Mouse (Mus musculus) heart, postnatal 0 days (tissue): ENCODE measurements around the gene Gprc5b. TPM values are rescaled to one million over a fixed set of nuclear protein-coding genes. Genes with fewer than 3 reads are reported as not detected.

Experiments
- ATAC-seq: fragments of 200-750 bp; cut with Nextera tagmentation; 2 replicates; pipeline ENCODE4 v1.8.0; 2017; ENCODE audit warnings: low read depth, moderate number of reproducible peaks, moderate library complexity; ENCODE audit not compliant: insufficient read depth
- DNase-seq: peaks from one replicate; pipeline ENCODE4 v3.0.0-alpha.2; 2016; ENCODE audit warnings: low spot score
- H3K27ac ChIP-seq: fragments of 300-500 bp; sonication (generic); 2 replicates; pipeline ENCODE4 v1.5.1; 2014; ENCODE audit warnings: low read depth, mild to moderate bottlenecking
- H3K27me3 ChIP-seq: fragments of 300-500 bp; sonication (generic); 2 replicates; pipeline ENCODE4 v1.6.1; 2014; ENCODE audit warnings: low read length, mixed read lengths; ENCODE audit not compliant: control insufficient read depth, insufficient read depth
- H3K36me3 ChIP-seq: fragments of 300-500 bp; sonication (generic); replicated peaks from 2 replicates; pipeline ENCODE4 v1.6.1; 2014; ENCODE audit warnings: low read length, mixed read lengths; ENCODE audit not compliant: control insufficient read depth, insufficient read depth
- H3K4me1 ChIP-seq: fragments of 300-500 bp; sonication (generic); 2 replicates; pipeline ENCODE4 v1.6.1; 2014; ENCODE audit warnings: antibody characterized with exemption; ENCODE audit not compliant: control insufficient read depth, insufficient read depth
- H3K4me2 ChIP-seq: fragments of 300-500 bp; sonication (generic); 2 replicates; pipeline ENCODE4 v1.6.1; 2014; ENCODE audit warnings: low read depth, mild to moderate bottlenecking, low read length, moderate library complexity
- H3K4me3 ChIP-seq: fragments of 300-500 bp; sonication (generic); 2 replicates; pipeline ENCODE4 v1.5.1; 2014; ENCODE audit warnings: low read depth, low read length
- H3K9ac ChIP-seq: fragments of 300-500 bp; sonication (generic); replicated peaks from 2 replicates; pipeline ENCODE4 v1.6.1; 2014; ENCODE audit warnings: low read depth, low read length, mixed read lengths
- H3K9me3 ChIP-seq: fragments of 300-500 bp; sonication (generic); replicated peaks from 2 replicates; pipeline ENCODE4 v1.6.1; 2016; ENCODE audit warnings: low read length; ENCODE audit not compliant: control insufficient read depth
- CTCF ChIP-seq: IDR thresholded peaks from 2 replicates; pipeline ENCODE4 v1.5.1; 2016; ENCODE audit warnings: antibody characterized with exemption, control low read depth, low read depth
- EP300 ChIP-seq: IDR thresholded peaks from 2 replicates; pipeline ENCODE4 v1.6.1; 2016; ENCODE audit warnings: antibody characterized with exemption, low read depth
- WGBS: fragments of 180-500 bp; shearing (Covaris S2); extraction: QIAGEN DNeasy Blood & Tissue Kit; methylation state at CpG from one replicate; pipeline ENCODE4 v1.1.7; 2014; 5-methylcytosine and 5-hydroxymethylcytosine counted together
- polyA plus RNA-seq: library from polyadenylated mRNA; unstranded; fragments of >200 nt; fragmentation: Nextera tagmentation; extraction: Ambion mirVana; gene quantifications from 2 replicates; pipeline ENCODE4 v1.2.1, GENCODE M21; 2015
- total RNA-seq: library from RNA; depleted of rRNA; stranded (reverse); fragments of >200 nt; gene quantifications from 2 replicates; pipeline ENCODE4 v1.2.3, GENCODE M21; 2014; ENCODE audit warnings: low replicate concordance

The Gprc5b gene
- total and polyA plus RNA-seq, 2 experiments from 2014 or later, result 3.9 to 39.7 TPM

DNA sequence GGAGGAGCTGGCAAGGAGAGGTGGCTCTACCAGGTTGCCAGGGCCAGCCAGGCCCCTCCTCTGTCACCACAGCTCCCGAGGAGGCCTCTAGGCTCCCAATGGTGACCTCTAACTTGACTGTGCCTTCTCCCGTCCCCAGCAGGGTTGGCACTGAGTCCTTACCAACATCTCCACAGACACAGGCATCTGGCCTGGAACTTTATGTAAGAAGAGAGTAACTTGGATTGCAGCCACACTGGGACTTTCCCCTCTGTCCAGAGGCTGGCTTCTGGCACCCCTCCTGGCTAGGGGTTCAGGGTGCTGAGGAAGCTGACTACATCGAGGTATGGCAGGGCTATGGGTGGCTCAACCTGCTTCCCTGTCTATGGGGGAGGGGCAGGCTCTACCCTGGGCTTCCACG lies 13.7 kb downstream of the Gprc5b start:
- Histone ChIP-seq H3K36me3 (peaks cover 20% of the 10 kb centered on the region), H3K9ac (no peak overlapping the region), H3K4me1 (peaks cover 17% of the 10 kb centered on the region), H3K4me2 (no peak overlapping the region), H3K27ac (peak overlapping the region; percentile 44; the same call in 1 of the 2 replicates), H3K27me3 (no peaks in the 10 kb centered on the region), H3K9me3 (no peaks in the 10 kb centered on the region), H3K4me3 (no peak overlapping the region)
- DNase-seq, result peak; percentile 51
- ATAC-seq, result peak; percentile 46
- WGBS, result 37% methylated on average over 4 of the region's 4 CpGs
- TF ChIP-seq CTCF (no peak), EP300 (no peak)

DNA sequence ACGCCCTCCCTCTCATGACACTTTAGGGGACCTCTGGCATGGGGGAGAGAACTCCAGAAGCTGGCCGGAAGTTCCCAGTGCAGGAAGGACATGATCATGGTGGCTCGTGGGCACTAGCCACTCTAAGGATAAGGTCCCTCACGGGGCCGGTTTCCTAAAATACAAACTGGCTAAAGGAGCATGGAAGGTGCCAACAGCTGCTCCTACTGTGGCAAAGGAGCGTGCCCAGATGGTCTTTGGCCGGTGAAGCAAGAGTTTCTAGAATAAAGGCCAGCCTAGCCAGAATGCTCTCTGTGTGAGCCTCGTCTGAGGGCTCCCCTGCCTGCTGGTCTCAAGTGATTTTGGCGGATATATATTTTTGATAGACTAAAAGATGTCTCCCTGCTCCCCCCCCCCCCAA lies 15.3 kb downstream of the Gprc5b start:
- no peak for TF ChIP-seq EP300
- TF ChIP-seq CTCF, result no peak
- H3K4me3 ChIP-seq, result no peak overlapping the region
- H3K27me3 ChIP-seq, result no peaks in the 10 kb centered on the region
- H3K4me1 ChIP-seq, result peaks cover 23% of the 10 kb centered on the region
- no peaks in the 10 kb centered on the region for H3K9me3 ChIP-seq
- H3K9ac ChIP-seq, result no peak overlapping the region
- ATAC-seq, result no peak
- H3K27ac ChIP-seq, result no peak overlapping the region
- no peak for DNase-seq
- H3K4me2 ChIP-seq, result no peak overlapping the region
- peaks cover 23% of the 10 kb centered on the region for H3K36me3 ChIP-seq
- WGBS, result 80% methylated on average over 9 of the region's 9 CpGs

DNA sequence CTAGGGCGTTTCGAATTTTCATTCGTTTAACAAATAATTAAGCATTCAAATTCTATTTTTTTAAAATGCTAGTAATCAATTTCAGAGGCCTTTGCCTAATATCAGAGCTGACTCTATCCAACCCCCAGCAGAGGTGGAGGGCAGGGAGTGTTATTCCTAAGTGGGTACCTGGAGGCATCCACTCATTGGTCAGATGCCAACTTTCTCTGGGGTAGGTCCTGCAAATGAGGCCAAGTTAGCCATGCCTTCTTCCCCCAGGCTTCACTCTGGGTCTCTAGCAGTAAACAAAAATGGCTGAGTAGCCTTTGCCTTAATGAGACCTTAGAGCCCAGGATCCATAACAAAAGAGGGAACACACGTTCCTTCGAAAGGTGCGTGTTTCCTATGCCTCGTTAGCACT lies 15.9 kb downstream of the Gprc5b start:
- Histone ChIP-seq H3K27me3 (no peaks in the 10 kb centered on the region), H3K4me2 (no peak overlapping the region), H3K4me1 (peaks cover 23% of the 10 kb centered on the region), H3K36me3 (peaks cover 25% of the 10 kb centered on the region), H3K4me3 (no peak overlapping the region), H3K9me3 (no peaks in the 10 kb centered on the region), H3K9ac (no peak overlapping the region), H3K27ac (no peak overlapping the region)
- no peak for DNase-seq
- 89% methylated on average over 7 of the region's 7 CpGs for WGBS
- ATAC-seq, result no peak
- no peak for TF ChIP-seq CTCF
- no peak for TF ChIP-seq EP300

DNA sequence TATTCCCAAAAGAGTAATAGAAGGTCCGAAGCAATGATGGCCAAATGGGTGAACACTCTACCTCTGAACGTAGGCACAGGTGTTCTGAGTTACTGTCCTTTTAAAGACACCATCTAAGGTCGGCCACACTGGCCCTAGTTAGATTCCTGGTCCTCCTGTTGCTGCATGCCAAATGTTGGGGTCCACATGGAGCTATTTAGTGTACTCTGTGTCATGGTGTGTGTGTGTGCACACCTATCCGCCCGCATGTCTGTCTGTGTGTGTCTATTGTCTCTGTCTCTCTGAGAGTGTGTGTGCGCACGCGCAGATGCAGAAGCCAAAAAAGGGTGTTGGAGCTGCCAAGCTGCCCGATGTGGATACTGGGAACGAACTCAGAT lies 17.9 kb downstream of the Gprc5b start:
- 77% methylated on average over 10 of the region's 10 CpGs for WGBS
- no peak overlapping the region for H3K4me2 ChIP-seq
- no peak overlapping the region for H3K9ac ChIP-seq
- H3K36me3 ChIP-seq, result peaks cover 30% of the 10 kb centered on the region
- H3K9me3 ChIP-seq, result no peaks in the 10 kb centered on the region
- ATAC-seq (no peak), DNase-seq (no peak)
- no peaks in the 10 kb centered on the region for H3K27me3 ChIP-seq
- H3K4me3 ChIP-seq, result no peak overlapping the region
- peaks cover 23% of the 10 kb centered on the region for H3K4me1 ChIP-seq
- H3K27ac ChIP-seq, result peak overlapping the region; percentile 36; the same call in 1 of the 2 replicates
- TF ChIP-seq EP300 (no peak), CTCF (no peak)

DNA sequence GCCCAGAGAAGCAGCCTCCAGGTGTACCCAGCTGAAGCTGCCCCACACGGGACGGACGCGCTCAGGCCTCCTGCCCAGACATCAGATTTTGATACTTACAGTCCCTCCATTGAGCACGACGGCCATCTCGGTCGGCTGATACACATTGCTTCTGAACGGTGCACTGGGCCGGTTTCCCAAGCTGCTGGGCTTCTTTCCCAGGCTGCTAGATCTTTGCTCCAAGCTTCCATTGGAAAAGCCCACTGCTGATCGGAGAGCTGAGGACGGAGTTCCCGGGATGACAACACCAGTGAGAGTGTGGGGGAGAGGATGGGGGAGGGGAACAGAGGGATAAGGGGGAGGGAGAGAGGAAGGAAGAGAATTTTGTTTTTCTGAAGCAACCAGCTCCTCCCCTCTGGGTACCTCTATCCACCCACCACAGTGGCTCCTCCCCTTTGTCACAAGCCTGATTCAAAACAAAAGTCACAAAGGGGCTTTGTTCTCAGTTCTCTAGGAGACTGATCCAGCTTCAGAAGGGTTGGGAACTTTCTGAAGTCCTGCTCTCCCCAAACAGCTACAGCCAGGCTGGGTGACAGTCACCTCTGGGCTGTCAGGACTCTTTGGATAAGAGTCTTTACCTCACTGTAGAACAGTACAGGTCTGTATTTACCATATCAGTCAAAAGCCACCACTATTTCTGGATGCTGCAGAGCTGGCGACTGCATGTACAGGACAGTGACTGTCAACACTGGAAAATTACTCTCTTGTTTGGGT lies 18.4 kb downstream of the Gprc5b start:
- H3K36me3 ChIP-seq, result peaks cover 31% of the 10 kb centered on the region
- DNase-seq, result peak; percentile 48
- no peak overlapping the region for H3K4me3 ChIP-seq
- H3K4me2 ChIP-seq, result peak overlapping the region; percentile 13; the same call in 1 of the 2 replicates
- H3K4me1 ChIP-seq, result peaks cover 21% of the 10 kb centered on the region
- no peaks in the 10 kb centered on the region for H3K9me3 ChIP-seq
- peak overlapping the region; percentile 36 for H3K27ac ChIP-seq
- no peak for TF ChIP-seq CTCF
- no peak for TF ChIP-seq EP300
- H3K9ac ChIP-seq, result no peak overlapping the region
- 33% methylated on average over 14 of the region's 14 CpGs for WGBS
- no peaks in the 10 kb centered on the region for H3K27me3 ChIP-seq
- peak; percentile 53 for ATAC-seq

DNA sequence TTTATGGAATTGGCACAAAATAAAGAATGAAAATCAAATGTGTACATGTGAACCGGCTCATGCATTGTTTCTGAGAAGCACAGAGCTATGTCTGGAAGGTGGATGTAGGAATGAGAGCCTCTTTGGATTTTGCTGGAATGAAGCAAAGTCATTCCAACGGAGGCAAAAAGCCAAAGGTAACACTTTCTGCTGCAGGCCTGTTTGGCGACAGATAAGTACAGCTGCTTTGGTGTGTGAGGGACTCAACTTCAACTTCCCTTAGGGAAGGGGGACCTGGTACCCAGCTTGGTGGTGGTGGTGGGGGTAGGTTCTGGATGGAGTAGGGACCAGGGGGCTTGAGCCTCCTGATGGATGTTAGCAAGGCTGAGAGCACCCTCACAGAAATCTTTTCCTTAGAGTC lies 19.2 kb downstream of the Gprc5b start:
- ATAC-seq, result no peak
- 35% methylated on average over 3 of the region's 3 CpGs for WGBS
- DNase-seq, result no peak
- Histone ChIP-seq H3K4me1 (peaks cover 15% of the 10 kb centered on the region), H3K9ac (no peak overlapping the region), H3K27me3 (no peaks in the 10 kb centered on the region), H3K9me3 (no peaks in the 10 kb centered on the region), H3K27ac (peak overlapping the region; percentile 36; the same call in 1 of the 2 replicates), H3K4me3 (no peak overlapping the region), H3K36me3 (peaks cover 36% of the 10 kb centered on the region), H3K4me2 (no peak overlapping the region)
- TF ChIP-seq EP300, result no peak
- no peak for TF ChIP-seq CTCF
